Mouse (Mus musculus) megakaryocyte, embryonic 14.5 days (primary cell): ENCODE data around the gene Sp4. TPM values are rescaled to one million over a fixed set of nuclear protein-coding genes. Genes with fewer than 3 reads are reported as not detected.

ENCODE experiments used
- H3K27me3 ChIP-seq: replicated peaks from 2 replicates; pipeline ENCODE3; 2012; ENCODE audit warnings: inconsistent platforms
- H3K36me3 ChIP-seq: replicated peaks from 2 replicates; pipeline ENCODE3; 2012; ENCODE audit warnings: low read length, inconsistent platforms, mixed read lengths
- H3K4me1 ChIP-seq: 2 replicates; pipeline ENCODE4 v1.6.1; 2012; ENCODE audit warnings: inconsistent platforms
- H3K4me3 ChIP-seq: replicated peaks from 2 replicates; pipeline ENCODE3; 2012; ENCODE audit warnings: moderate library complexity, mild to moderate bottlenecking, inconsistent platforms
- H3K9me3 ChIP-seq: 2 replicates; pipeline ENCODE4 v1.6.1; 2012; ENCODE audit warnings: inconsistent platforms
- FLI1 ChIP-seq: IDR thresholded peaks from 2 replicates; pipeline ENCODE4 v1.6.1; 2012; ENCODE audit warnings: low read length, inconsistent platforms, mixed read lengths
- GATA1 ChIP-seq: IDR thresholded peaks from 3 replicates; pipeline ENCODE4 v1.6.1; 2012; ENCODE audit warnings: mixed read lengths, low read length, inconsistent platforms, borderline replicate concordance
- polyA plus RNA-seq: library from polyadenylated mRNA; stranded (reverse); fragments of >175 nt; gene quantifications from 2 replicates; pipeline ENCODE4 v1.2.3, GENCODE M21; 2012; ENCODE audit warnings: low replicate concordance; ENCODE audit not compliant: insufficient read depth

Gene Sp4
- polyA plus RNA-seq: 2.6 TPM in 1 of 2 replicates, not detected in the other

DNA sequence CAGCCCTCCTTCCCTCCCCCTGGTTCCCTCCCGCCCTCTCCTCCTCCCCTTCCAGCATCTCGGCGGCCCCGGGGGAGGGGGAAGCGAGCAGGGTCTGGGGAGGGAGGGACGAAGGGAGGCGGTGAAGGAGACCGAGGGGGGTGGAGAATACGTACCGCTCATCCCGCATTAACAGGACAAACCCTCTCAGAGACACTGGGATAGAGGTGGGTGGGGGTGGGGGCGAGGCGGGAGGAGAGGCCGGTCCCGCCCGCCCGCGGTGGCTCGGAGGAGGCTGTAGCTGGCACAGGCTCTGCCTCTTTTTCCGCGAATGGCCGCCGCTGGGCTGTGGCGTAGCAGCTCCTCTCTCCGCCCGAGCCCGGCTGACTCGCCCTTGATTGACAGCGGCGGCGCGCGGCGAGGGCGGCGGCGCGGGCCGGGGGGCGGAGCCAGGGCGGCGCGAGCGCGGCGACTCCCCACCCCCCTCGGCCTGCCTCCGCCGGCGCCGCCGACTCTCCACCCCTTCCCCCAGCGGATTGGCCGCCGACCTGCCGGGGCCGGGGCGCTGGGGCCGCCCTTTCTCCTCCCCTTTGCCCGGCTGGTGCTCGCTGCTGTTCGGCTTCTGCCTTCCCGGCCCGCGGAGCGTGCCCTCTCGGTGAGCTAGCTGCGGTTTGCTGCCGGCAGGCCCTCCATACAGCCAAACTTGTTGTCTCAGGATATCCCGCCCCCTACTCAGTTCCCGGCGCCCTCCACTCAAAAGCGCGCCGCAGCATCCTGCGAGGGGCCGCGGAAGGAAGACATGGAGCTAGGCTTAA lies at the start of gene Sp4:
TSS of gene Sp4 (minus strand) at position 369 of the 794 bp plus-strand sequence.
- H3K36me3 ChIP-seq: peaks cover 16% of the 10 kb centered on the region
- H3K27me3 ChIP-seq: no peaks in the 10 kb centered on the region
- no peaks in the 10 kb centered on the region for H3K9me3 ChIP-seq
- H3K4me3 ChIP-seq: peak within 1 kb of the TSS; percentile 98
- TF ChIP-seq FLI1: no peak
- TF ChIP-seq GATA1: no peak
- peaks cover 42% of the 10 kb centered on the region for H3K4me1 ChIP-seq

DNA sequence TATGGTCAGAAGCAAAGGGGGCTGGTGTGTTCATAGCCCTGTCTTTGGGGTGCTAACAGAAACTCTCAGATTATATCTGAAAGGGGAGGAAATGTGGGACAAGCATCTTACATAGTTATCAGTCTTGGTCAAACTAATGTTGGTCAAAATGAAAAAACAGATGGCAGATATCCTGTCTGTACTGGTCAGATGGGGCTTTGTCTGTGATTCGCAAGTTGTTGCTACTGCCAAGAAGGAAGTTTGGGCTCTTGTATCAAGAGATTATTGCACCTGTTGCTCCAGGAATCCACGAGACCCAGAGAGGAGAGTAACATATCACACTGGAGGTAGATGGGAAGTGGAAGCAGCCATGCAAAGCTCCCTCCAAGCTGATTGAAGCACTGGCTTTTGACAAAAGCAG lies 37.9 kb upstream of the Sp4 start:
- no peaks in the 10 kb centered on the region for H3K27me3 ChIP-seq
- H3K9me3 ChIP-seq: no peaks in the 10 kb centered on the region
- TF ChIP-seq GATA1: no peak
- no peak for TF ChIP-seq FLI1
- H3K36me3 ChIP-seq: no peaks in the 10 kb centered on the region
- H3K4me3 ChIP-seq: no peak overlapping the region
- peaks cover 11% of the 10 kb centered on the region for H3K4me1 ChIP-seq

DNA sequence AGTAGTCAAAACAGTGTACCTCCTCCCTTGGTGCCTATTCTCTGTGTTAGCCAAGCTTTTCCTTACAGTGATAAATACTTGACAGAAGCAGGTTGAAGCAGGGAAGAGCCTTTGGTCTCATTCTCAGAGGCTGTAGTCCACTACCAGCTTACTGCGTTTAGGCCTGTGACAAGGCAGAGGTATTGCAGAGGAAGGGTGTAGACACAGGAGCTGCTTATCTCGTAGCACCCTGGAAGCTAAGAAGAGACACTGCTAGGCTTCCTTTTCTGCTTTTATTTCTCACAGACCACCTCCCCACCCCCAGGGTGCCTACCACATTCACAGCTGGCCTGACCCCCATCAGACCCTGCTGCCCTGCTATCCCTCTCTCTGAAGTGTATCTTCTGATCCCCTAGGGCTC lies 37.0 kb upstream of the Sp4 start:
- Histone ChIP-seq H3K4me1 (peaks cover 11% of the 10 kb centered on the region), H3K36me3 (no peaks in the 10 kb centered on the region), H3K27me3 (no peaks in the 10 kb centered on the region), H3K9me3 (no peaks in the 10 kb centered on the region), H3K4me3 (no peak overlapping the region)
- no peak for TF ChIP-seq GATA1
- TF ChIP-seq FLI1: no peak

DNA sequence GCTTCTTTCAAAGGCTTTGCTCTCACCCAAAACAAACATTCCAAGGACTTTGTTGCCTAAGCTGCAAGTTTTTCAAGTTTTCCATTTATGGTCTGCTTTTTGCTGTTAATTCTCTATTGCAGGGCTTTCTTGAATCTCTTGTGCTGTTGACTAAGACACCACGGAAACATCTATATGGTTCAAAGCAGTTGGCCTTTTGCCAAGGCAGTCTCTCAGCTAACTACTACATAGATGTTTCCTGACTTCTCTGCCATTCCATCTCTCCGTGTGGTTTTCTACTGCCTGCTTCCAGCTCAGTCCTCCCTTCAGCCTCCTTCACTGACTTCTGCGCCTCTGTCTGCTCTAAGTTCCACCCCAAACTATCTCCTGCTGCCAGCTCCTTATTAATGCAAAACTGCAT lies 36.1 kb upstream of the Sp4 start:
- Histone ChIP-seq H3K27me3 (no peaks in the 10 kb centered on the region), H3K4me1 (peaks cover 11% of the 10 kb centered on the region), H3K36me3 (no peaks in the 10 kb centered on the region), H3K9me3 (no peaks in the 10 kb centered on the region), H3K4me3 (no peak overlapping the region)
- TF ChIP-seq FLI1 (no peak), GATA1 (no peak)

DNA sequence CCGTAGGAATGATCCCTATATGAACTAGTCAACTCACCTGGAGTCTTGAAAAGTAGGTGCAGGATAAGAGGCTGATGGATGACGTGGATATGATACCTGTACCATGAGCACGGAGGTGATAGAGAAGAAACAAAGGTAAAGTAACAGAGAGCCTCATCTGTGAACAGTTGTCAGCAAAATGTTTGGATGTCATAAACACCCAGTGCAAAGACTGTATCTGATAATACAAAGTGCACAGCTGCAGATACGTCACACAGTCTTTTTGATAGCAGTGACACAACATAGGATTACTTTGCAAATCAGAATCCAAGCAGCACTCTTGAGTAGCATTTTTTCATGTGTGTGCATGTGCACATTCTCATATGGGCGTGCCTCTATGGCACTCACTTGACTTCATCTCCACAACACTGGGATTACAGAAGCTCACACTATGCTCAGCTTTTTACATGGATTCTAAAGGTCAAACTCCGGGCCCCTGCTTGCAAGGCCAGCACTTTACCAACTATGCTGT lies 27.6 kb upstream of the Sp4 start:
- no peak overlapping the region for H3K4me3 ChIP-seq
- TF ChIP-seq GATA1 (no peak), FLI1 (no peak)
- no peaks in the 10 kb centered on the region for H3K4me1 ChIP-seq
- no peaks in the 10 kb centered on the region for H3K27me3 ChIP-seq
- H3K36me3 ChIP-seq: no peaks in the 10 kb centered on the region
- no peaks in the 10 kb centered on the region for H3K9me3 ChIP-seq

DNA sequence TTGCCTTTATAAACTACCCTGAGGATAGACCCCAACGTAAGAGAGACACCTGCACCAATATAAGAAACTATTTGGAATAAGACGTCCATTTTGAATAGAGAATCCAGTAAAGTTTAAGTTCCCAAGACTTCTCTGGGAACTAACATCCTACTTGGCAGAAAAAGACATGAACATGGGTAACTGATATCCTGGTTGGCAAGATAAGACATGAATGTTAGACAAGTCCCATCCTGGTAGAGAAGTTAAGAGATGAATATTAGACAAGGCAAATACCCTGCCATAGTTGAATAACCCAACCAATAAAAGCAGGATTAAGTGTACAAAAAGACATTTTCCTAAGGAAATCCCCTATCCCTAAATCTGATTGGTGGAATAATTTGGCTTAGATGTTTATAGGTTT lies 26.3 kb upstream of the Sp4 start:
- TF ChIP-seq FLI1 (no peak), GATA1 (no peak)
- H3K36me3 ChIP-seq: no peaks in the 10 kb centered on the region
- no peak overlapping the region for H3K4me3 ChIP-seq
- no peaks in the 10 kb centered on the region for H3K4me1 ChIP-seq
- no peaks in the 10 kb centered on the region for H3K27me3 ChIP-seq
- H3K9me3 ChIP-seq: no peaks in the 10 kb centered on the region

DNA sequence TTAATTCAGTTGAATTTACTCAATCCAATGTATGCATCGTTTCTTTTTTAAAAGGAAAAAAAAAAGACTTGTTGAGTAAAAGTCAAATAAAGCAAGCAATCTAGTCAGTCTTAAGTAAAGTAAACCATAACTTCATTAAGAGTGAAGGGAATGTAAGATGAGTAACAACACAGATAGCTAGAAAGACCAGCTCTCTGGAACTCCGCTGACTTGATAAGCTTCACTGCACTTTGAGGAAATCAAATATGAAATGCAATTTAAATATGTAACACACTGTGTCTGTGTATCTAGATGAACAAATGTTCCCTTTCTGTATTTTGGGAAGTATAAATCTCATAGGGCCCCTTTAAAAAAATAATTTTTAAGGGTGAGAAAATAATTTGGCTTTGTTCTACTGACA lies 24.9 kb upstream of the Sp4 start:
- no peaks in the 10 kb centered on the region for H3K9me3 ChIP-seq
- no peaks in the 10 kb centered on the region for H3K4me1 ChIP-seq
- H3K4me3 ChIP-seq: no peak overlapping the region
- TF ChIP-seq FLI1: no peak
- TF ChIP-seq GATA1: no peak
- H3K36me3 ChIP-seq: no peaks in the 10 kb centered on the region
- H3K27me3 ChIP-seq: no peaks in the 10 kb centered on the region

DNA sequence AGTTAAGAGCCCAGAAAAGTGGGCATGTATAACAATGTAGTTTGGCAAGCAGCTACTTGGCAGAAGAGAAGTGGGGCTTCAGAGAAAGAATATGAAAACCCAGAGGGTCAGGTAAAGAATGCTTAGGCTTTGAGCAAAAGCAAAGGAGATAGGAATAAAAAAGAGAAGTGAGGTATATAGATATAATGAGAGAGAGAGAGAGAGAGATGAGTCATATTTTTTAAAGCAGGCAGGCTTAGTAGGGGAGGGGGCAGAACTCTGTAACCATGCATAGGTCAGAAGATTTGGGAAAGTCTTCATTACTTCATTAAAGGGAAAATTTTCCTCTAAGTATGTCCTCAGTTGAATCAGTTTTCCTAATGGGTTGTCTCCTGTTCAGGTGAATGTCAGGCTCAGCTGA lies 18.8 kb upstream of the Sp4 start:
- TF ChIP-seq GATA1 (no peak), FLI1 (no peak)
- no peak overlapping the region for H3K4me3 ChIP-seq
- H3K27me3 ChIP-seq: no peaks in the 10 kb centered on the region
- no peaks in the 10 kb centered on the region for H3K4me1 ChIP-seq
- no peaks in the 10 kb centered on the region for H3K9me3 ChIP-seq
- H3K36me3 ChIP-seq: no peaks in the 10 kb centered on the region

DNA sequence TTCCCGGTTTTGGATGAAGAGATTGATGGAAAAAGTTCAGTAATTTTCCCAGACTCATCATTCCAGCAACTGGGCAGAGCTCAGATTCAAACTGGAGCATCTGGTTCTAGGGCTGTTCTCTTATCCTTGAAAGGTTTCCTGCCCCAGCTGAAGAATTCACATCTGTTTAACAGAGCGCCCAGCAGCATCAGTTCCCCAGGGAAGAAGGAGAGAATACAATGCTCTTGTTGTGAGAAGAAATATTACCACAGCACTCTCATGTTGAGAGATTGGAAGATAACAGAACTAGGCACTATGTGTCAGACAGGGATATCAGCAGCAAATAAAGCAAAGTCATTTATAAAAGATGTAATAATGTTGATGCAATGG lies 13.2 kb upstream of the Sp4 start:
- Histone ChIP-seq H3K9me3 (no peaks in the 10 kb centered on the region; the same call in 1 of the 2 replicates), H3K36me3 (no peaks in the 10 kb centered on the region), H3K27me3 (no peaks in the 10 kb centered on the region), H3K4me1 (peaks cover 13% of the 10 kb centered on the region), H3K4me3 (no peak overlapping the region)
- TF ChIP-seq GATA1 (no peak), FLI1 (no peak)

DNA sequence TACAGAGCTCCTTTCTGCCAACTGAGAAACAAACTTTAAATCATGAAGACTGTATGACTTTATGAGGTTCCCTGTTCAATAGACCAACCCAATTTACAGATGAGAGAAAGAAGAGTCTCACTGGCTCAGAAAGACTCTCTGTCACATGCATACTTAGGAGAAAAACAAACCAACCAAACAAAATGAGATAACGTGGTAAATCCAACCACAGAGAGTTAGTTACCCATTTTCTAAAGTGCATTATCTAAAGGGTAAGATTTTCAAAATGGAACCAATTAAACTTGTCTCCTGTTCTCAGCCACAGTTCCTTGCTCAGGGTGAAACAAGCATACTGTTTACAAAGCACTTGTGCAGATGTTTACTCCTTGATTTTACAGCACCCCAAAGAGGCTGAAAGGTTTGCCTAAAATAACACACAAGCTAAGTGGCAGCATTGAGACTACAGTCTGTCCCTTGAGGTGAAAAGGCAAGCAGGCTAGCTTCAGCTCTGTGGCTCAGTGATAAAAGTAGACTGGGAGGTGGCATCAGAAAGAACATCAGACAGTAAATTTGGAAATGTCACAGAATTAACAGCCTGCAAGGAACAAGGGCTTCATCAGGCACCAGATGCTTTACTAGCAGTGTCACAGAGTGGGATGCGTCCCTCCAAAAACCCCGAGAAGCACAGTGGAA lies 12.7 kb upstream of the Sp4 start:
- H3K36me3 ChIP-seq: no peaks in the 10 kb centered on the region
- no peaks in the 10 kb centered on the region for H3K27me3 ChIP-seq
- H3K9me3 ChIP-seq: no peaks in the 10 kb centered on the region; the same call in 1 of the 2 replicates
- H3K4me1 ChIP-seq: peaks cover 13% of the 10 kb centered on the region
- TF ChIP-seq FLI1: no peak
- no peak for TF ChIP-seq GATA1
- H3K4me3 ChIP-seq: no peak overlapping the region
